Mouse (Mus musculus): ENCODE measurements around the gene Hand1. TPM values are rescaled to one million over a fixed set of nuclear protein-coding genes. Genes with fewer than 3 reads are reported as not detected.

The Hand1 gene
- not detected in 2 replicates for polyA plus RNA-seq (2012; ENCODE audit: insufficient read depth, insufficient read length, low replicate concordance, missing spikeins)

- 25% methylated on average over 23 of the region's 23 CpGs for WGBS
- Histone ChIP-seq H3K4me3 (ENCODE audit: insufficient read depth, low read depth, low read length) (no peak within 1 kb of the TSS), H3K4me1 (ENCODE audit: control insufficient read depth, insufficient read depth, low read length) (peaks cover 12% of the 10 kb centered on the region), H3K27ac (ENCODE audit: insufficient read depth, low read depth, low read length) (no peak within 1 kb of the TSS)
- TF ChIP-seq POLR2A (IDR thresholded peaks at IDR 0.05; ENCODE audit: insufficient read depth, low read depth, low read length) (no peak), CTCF (IDR thresholded peaks at IDR 0.05; ENCODE audit: insufficient read depth, low read depth, low read length) (no peak)
Observed at GRCm38 (mm10) chr11:57832552-57833201, at the start of gene Hand1. Gene Hand1 (minus strand): TSS chr11:57832818.

GRCm38 (mm10) chr11:57876157-57876556 is 43.5 kb upstream of the Hand1 start:
- Histone ChIP-seq H3K4me1 (ENCODE audit: control insufficient read depth, insufficient read depth, low read length) (no peaks in the 10 kb centered on the region), H3K4me3 (ENCODE audit: insufficient read depth, low read depth, low read length) (no peak overlapping the region), H3K27ac (ENCODE audit: insufficient read depth, low read depth, low read length) (no peak overlapping the region)
- TF ChIP-seq CTCF (IDR thresholded peaks at IDR 0.05; ENCODE audit: insufficient read depth, low read depth, low read length) (no peak), POLR2A (IDR thresholded peaks at IDR 0.05; ENCODE audit: insufficient read depth, low read depth, low read length) (no peak)
- WGBS: 91% methylated on average over 2 of the region's 2 CpGs

- no peak overlapping the region for H3K27ac ChIP-seq (ENCODE audit: insufficient read depth, low read depth, low read length)
- no peak for TF ChIP-seq CTCF (IDR thresholded peaks at IDR 0.05; ENCODE audit: insufficient read depth, low read depth, low read length)
- no peak for TF ChIP-seq POLR2A (IDR thresholded peaks at IDR 0.05; ENCODE audit: insufficient read depth, low read depth, low read length)
- no peak overlapping the region for H3K4me3 ChIP-seq (ENCODE audit: insufficient read depth, low read depth, low read length)
- 81% methylated on average over 3 of the region's 3 CpGs for WGBS
- no peaks in the 10 kb centered on the region for H3K4me1 ChIP-seq (ENCODE audit: control insufficient read depth, insufficient read depth, low read length)
Observed at GRCm38 (mm10) chr11:57873014-57873413, 40.4 kb upstream of the Hand1 start.

GRCm38 (mm10) chr11:57868753-57869460 is 36.3 kb upstream of the Hand1 start:
- Histone ChIP-seq H3K4me1 (ENCODE audit: control insufficient read depth, insufficient read depth, low read length) (no peaks in the 10 kb centered on the region), H3K4me3 (ENCODE audit: insufficient read depth, low read depth, low read length) (no peak overlapping the region), H3K27ac (ENCODE audit: insufficient read depth, low read depth, low read length) (no peak overlapping the region)
- TF ChIP-seq POLR2A (IDR thresholded peaks at IDR 0.05; ENCODE audit: insufficient read depth, low read depth, low read length) (no peak), CTCF (IDR thresholded peaks at IDR 0.05; ENCODE audit: insufficient read depth, low read depth, low read length) (no peak)
- 58% methylated on average over 9 of the region's 9 CpGs for WGBS

- no peak overlapping the region for H3K27ac ChIP-seq (ENCODE audit: insufficient read depth, low read depth, low read length)
- no peaks in the 10 kb centered on the region for H3K4me1 ChIP-seq (ENCODE audit: control insufficient read depth, insufficient read depth, low read length)
- WGBS: 77% methylated on average over 7 of the region's 7 CpGs
- no peak for TF ChIP-seq CTCF (IDR thresholded peaks at IDR 0.05; ENCODE audit: insufficient read depth, low read depth, low read length)
- no peak for TF ChIP-seq POLR2A (IDR thresholded peaks at IDR 0.05; ENCODE audit: insufficient read depth, low read depth, low read length)
- H3K4me3 ChIP-seq (ENCODE audit: insufficient read depth, low read depth, low read length): no peak overlapping the region
Observed at GRCm38 (mm10) chr11:57866466-57866865, 33.8 kb upstream of the Hand1 start.

GRCm38 (mm10) chr11:57864577-57864976 is 32.0 kb upstream of the Hand1 start:
- Histone ChIP-seq H3K4me3 (ENCODE audit: insufficient read depth, low read depth, low read length) (no peak overlapping the region), H3K4me1 (ENCODE audit: control insufficient read depth, insufficient read depth, low read length) (no peaks in the 10 kb centered on the region), H3K27ac (ENCODE audit: insufficient read depth, low read depth, low read length) (no peak overlapping the region)
- no peak for TF ChIP-seq POLR2A (IDR thresholded peaks at IDR 0.05; ENCODE audit: insufficient read depth, low read depth, low read length)
- TF ChIP-seq CTCF (IDR thresholded peaks at IDR 0.05; ENCODE audit: insufficient read depth, low read depth, low read length): no peak
- 80% methylated on average over 8 of the region's 8 CpGs for WGBS

- H3K27ac ChIP-seq (ENCODE audit: insufficient read depth, low read depth, low read length): no peak overlapping the region
- WGBS: 92% methylated on average over 7 of the region's 7 CpGs
- no peak for TF ChIP-seq POLR2A (IDR thresholded peaks at IDR 0.05; ENCODE audit: insufficient read depth, low read depth, low read length)
- TF ChIP-seq CTCF (IDR thresholded peaks at IDR 0.05; ENCODE audit: insufficient read depth, low read depth, low read length): no peak
- no peaks in the 10 kb centered on the region for H3K4me1 ChIP-seq (ENCODE audit: control insufficient read depth, insufficient read depth, low read length)
- no peak overlapping the region for H3K4me3 ChIP-seq (ENCODE audit: insufficient read depth, low read depth, low read length)
Observed at GRCm38 (mm10) chr11:57862088-57862487, 29.5 kb upstream of the Hand1 start.

- 60% methylated on average over 4 of the region's 4 CpGs for WGBS
- no peak for TF ChIP-seq POLR2A (IDR thresholded peaks at IDR 0.05; ENCODE audit: insufficient read depth, low read depth, low read length)
- no peak for TF ChIP-seq CTCF (IDR thresholded peaks at IDR 0.05; ENCODE audit: insufficient read depth, low read depth, low read length)
- no peaks in the 10 kb centered on the region for H3K4me1 ChIP-seq (ENCODE audit: control insufficient read depth, insufficient read depth, low read length)
- H3K27ac ChIP-seq (ENCODE audit: insufficient read depth, low read depth, low read length): no peak overlapping the region
- H3K4me3 ChIP-seq (ENCODE audit: insufficient read depth, low read depth, low read length): no peak overlapping the region
Observed at GRCm38 (mm10) chr11:57857709-57858108, 25.1 kb upstream of the Hand1 start.

GRCm38 (mm10) chr11:57853571-57853970 is 21.0 kb upstream of the Hand1 start:
- 82% methylated on average over 6 of the region's 6 CpGs for WGBS
- no peak for TF ChIP-seq POLR2A (IDR thresholded peaks at IDR 0.05; ENCODE audit: insufficient read depth, low read depth, low read length)
- TF ChIP-seq CTCF (IDR thresholded peaks at IDR 0.05; ENCODE audit: insufficient read depth, low read depth, low read length): no peak
- Histone ChIP-seq H3K4me1 (ENCODE audit: control insufficient read depth, insufficient read depth, low read length) (no peaks in the 10 kb centered on the region), H3K4me3 (ENCODE audit: insufficient read depth, low read depth, low read length) (no peak overlapping the region), H3K27ac (ENCODE audit: insufficient read depth, low read depth, low read length) (no peak overlapping the region)
